Mouse (Mus musculus): ENCODE measurements around the gene Apool. TPM values are rescaled to one million over a fixed set of nuclear protein-coding genes. Genes with fewer than 3 reads are reported as not detected.
"Not testable (repeated sequence)": the region's sequence is repeated elsewhere in the genome, so short reads cannot be mapped to it uniquely, and the experiment has no call there.

Apool gene
- total RNA-seq (2021): 10 to 100 TPM; 39.3 to 53.6 TPM
- long read RNA-seq, experiment 1, transcript Apool-201 (9 exons, 1,359 nt): major isoform, 50 of 55 reads
- long read RNA-seq, experiment 1, partial matches to known transcripts: 2 of 55 reads
- long read RNA-seq, experiment 1, other reads (novel, unspliced or antisense): 3 of 55 reads
- long read RNA-seq, experiment 2, transcript Apool-201 (9 exons, 1,359 nt): major isoform, 43 of 45 reads
- long read RNA-seq, experiment 2, partial matches to known transcripts: 1 of 45 reads
- long read RNA-seq, experiment 2, other reads (novel, unspliced or antisense): 1 of 45 reads

- intact Hi-C loops (cut with DNase I): no loop called here
- DNase-seq: peak; percentile 89
- H3K27ac ChIP-seq: peak within 1 kb of the TSS; percentile 88
- peak within 1 kb of the TSS; percentile 80 for H3K4me3 ChIP-seq
- no peak for TF ChIP-seq CTCF (IDR thresholded peaks at IDR 0.05)
Measured at GRCm38 (mm10) chrX:112310804-112311530, at the start of gene Apool. Gene Apool (plus strand): TSS chrX:112311334.

GRCm38 (mm10) chrX:112273550-112273949 lies 37.6 kb upstream of the Apool start:
- intact Hi-C loops (cut with DNase I): no loop called here
- TF ChIP-seq CTCF (IDR thresholded peaks at IDR 0.05): no peak
- DNase-seq: no peak
- Histone ChIP-seq H3K27ac (no peak overlapping the region), H3K4me3 (no peak overlapping the region)

- no peak for TF ChIP-seq CTCF (IDR thresholded peaks at IDR 0.05)
- intact Hi-C loops (cut with DNase I): no loop called here
- Histone ChIP-seq H3K27ac (peak overlapping the region; percentile 88), H3K4me3 (peak overlapping the region; percentile 80)
- no peak for DNase-seq
Measured at GRCm38 (mm10) chrX:112311531-112311887, 375 bp downstream of the Apool start.

GRCm38 (mm10) chrX:112312094-112312493 lies 960 bp downstream of the Apool start:
- no peak for DNase-seq
- TF ChIP-seq CTCF (IDR thresholded peaks at IDR 0.05): no peak
- Histone ChIP-seq H3K27ac (peak overlapping the region; percentile 88), H3K4me3 (peak overlapping the region; percentile 80)
- intact Hi-C loops (cut with DNase I): no loop called here

GRCm38 (mm10) chrX:112320273-112320672 lies 9.1 kb downstream of the Apool start:
- no peak for DNase-seq
- TF ChIP-seq CTCF (IDR thresholded peaks at IDR 0.05): no peak
- Histone ChIP-seq H3K4me3 (no peak overlapping the region), H3K27ac (no peak overlapping the region)
- intact Hi-C loops (cut with DNase I): no loop called here

- intact Hi-C loops (cut with DNase I): no loop called here
- peak; percentile 16 for DNase-seq
- Histone ChIP-seq H3K4me3 (no peak overlapping the region), H3K27ac (peak overlapping the region; percentile 51; the same call in 1 of the 2 replicates)
- no peak for TF ChIP-seq CTCF (IDR thresholded peaks at IDR 0.05)
Measured at GRCm38 (mm10) chrX:112339486-112339885, 28.4 kb downstream of the Apool start.

GRCm38 (mm10) chrX:112347467-112348394 lies 36.6 kb downstream of the Apool start:
- Histone ChIP-seq H3K4me3 (no peak overlapping the region), H3K27ac (no peak overlapping the region)
- DNase-seq: no peak
- TF ChIP-seq CTCF (IDR thresholded peaks at IDR 0.05): peak; percentile 17; the same call in 1 of the 2 replicates
- intact Hi-C loops (cut with DNase I): loop anchor here (2.0 kb wide), 1 partner anchor 431 kb away; no protein-coding TSS in a partner anchor

- intact Hi-C loops (cut with DNase I): loop anchor here (2.0 kb wide), 1 partner anchor 432 kb away; no protein-coding TSS in a partner anchor
- TF ChIP-seq CTCF (IDR thresholded peaks at IDR 0.05): peak; percentile 65
- H3K4me3 ChIP-seq: no peak overlapping the region
- H3K27ac ChIP-seq: no peak overlapping the region
- no peak for DNase-seq
Measured at GRCm38 (mm10) chrX:112348395-112348791, 37.3 kb downstream of the Apool start.

GRCm38 (mm10) chrX:112368426-112368825 lies 57.3 kb downstream of the Apool start:
- no peak overlapping the region for H3K4me3 ChIP-seq
- no peak overlapping the region for H3K27ac ChIP-seq
- peak; percentile 50 for TF ChIP-seq CTCF (IDR thresholded peaks at IDR 0.05)
- intact Hi-C loops (cut with DNase I): no loop called here
- DNase-seq: no peak

- H3K27ac ChIP-seq; H3K4me3 ChIP-seq; intact Hi-C loops (cut with DNase I): not testable (repeated sequence)
- peak; percentile 17 for DNase-seq
Measured at GRCm38 (mm10) chrX:112370577-112371410, 59.7 kb downstream of the Apool start.

- intact Hi-C loops (cut with DNase I): no loop called here
- DNase-seq: no peak
- no peak for TF ChIP-seq CTCF (IDR thresholded peaks at IDR 0.05)
- Histone ChIP-seq H3K4me3 (no peak within 1 kb of the TSS), H3K27ac (no peak within 1 kb of the TSS)
Measured at GRCm38 (mm10) chrX:112406679-112407078, 95.5 kb downstream of the Apool start, which contains the start of gene Satl1. Gene Satl1 (minus strand): TSS chrX:112406779.

GRCm38 (mm10) chrX:112412309-112412708 lies 101.2 kb downstream of the Apool start:
- Histone ChIP-seq H3K4me3 (no peak overlapping the region), H3K27ac (no peak overlapping the region)
- intact Hi-C loops (cut with DNase I): no loop called here
- no peak for DNase-seq
- no peak for TF ChIP-seq CTCF (IDR thresholded peaks at IDR 0.05)

Other genes with a start within 250 kb of the Apool start
- not detected for gene 4933403O08Rik, start 72.3 kb upstream of the Apool start, total RNA-seq (2021)
- gene Satl1, start 95.4 kb downstream of the Apool start, total RNA-seq (2021): not detected
- not detected for gene 2010106E10Rik, start 183.9 kb downstream of the Apool start, total RNA-seq (2021)